Mouse (Mus musculus): ENCODE data around the gene Olfr1331. TPM values are rescaled to one million over a fixed set of nuclear protein-coding genes. Genes with fewer than 3 reads are reported as not detected.

The Olfr1331 gene
- polyA plus RNA-seq (2012; rRNA removed): not detected in 2 replicates

GRCm38 (mm10) chr4:118864349-118864748 is at the start of gene Olfr1331:
Gene Olfr1331, plus strand, starts transcription at chr4:118864649.

GRCm38 (mm10) chr4:118836179-118836578 is 28.3 kb upstream of the Olfr1331 start, which contains the start of gene Olfr1333:
Gene Olfr1333, minus strand, starts transcription at chr4:118836279.

GRCm38 (mm10) chr4:118888297-118888696 is 23.8 kb downstream of the Olfr1331 start, which contains the start of gene Olfr1330:
Gene Olfr1330, plus strand, starts transcription at chr4:118888597.

GRCm38 (mm10) chr4:118917365-118917764 is 52.9 kb downstream of the Olfr1331 start, which contains the start of gene Olfr1329:
Gene Olfr1329, minus strand, starts transcription at chr4:118917465.

Other genes with a start within 250 kb of the Olfr1331 start
- 0.92 and 1.3 TPM in 2 replicates for gene Cfap57, start 243.9 kb upstream of the Olfr1331 start, polyA plus RNA-seq (2012; rRNA removed)
- 88.1 and 94.5 TPM in 2 replicates for gene Ebna1bp2, start 243.8 kb upstream of the Olfr1331 start, polyA plus RNA-seq (2012; rRNA removed)
- not detected in 2 replicates for gene Olfr62, start 205.7 kb upstream of the Olfr1331 start, polyA plus RNA-seq (2012; rRNA removed)
- gene Olfr1342, start 171.9 kb upstream of the Olfr1331 start, polyA plus RNA-seq (2012; rRNA removed): 0.01 and 0.08 TPM in 2 replicates
- not detected in 2 replicates for gene Olfr1341, start 161.1 kb upstream of the Olfr1331 start, polyA plus RNA-seq (2012; rRNA removed)
- not detected in 2 replicates for gene Olfr1340, start 144.5 kb upstream of the Olfr1331 start, polyA plus RNA-seq (2012; rRNA removed)
- gene Olfr1339, start 132.5 kb upstream of the Olfr1331 start, polyA plus RNA-seq (2012; rRNA removed): not detected in 2 replicates
- not detected in 2 replicates for gene Olfr1338, start 105.9 kb upstream of the Olfr1331 start, polyA plus RNA-seq (2012; rRNA removed)
- not detected in 2 replicates for gene Olfr1337, start 82.1 kb upstream of the Olfr1331 start, polyA plus RNA-seq (2012; rRNA removed)
- gene Olfr1335, start 54.7 kb upstream of the Olfr1331 start, polyA plus RNA-seq (2012; rRNA removed): not detected in 2 replicates
- gene Olfr1333, start 28.4 kb upstream of the Olfr1331 start, polyA plus RNA-seq (2012; rRNA removed): not detected in 2 replicates
- gene Olfr1330, start 23.9 kb downstream of the Olfr1331 start, polyA plus RNA-seq (2012; rRNA removed): not detected in 2 replicates
- gene Olfr1329, start 52.8 kb downstream of the Olfr1331 start, polyA plus RNA-seq (2012; rRNA removed): not detected in 2 replicates
- not detected in 2 replicates for gene Olfr1328, start 74.0 kb downstream of the Olfr1331 start, polyA plus RNA-seq (2012; rRNA removed)
- 0.14 and 0.15 TPM in 2 replicates for gene Lao1, start 96.9 kb downstream of the Olfr1331 start, polyA plus RNA-seq (2012; rRNA removed)
- gene Slc2a1, start 244.1 kb downstream of the Olfr1331 start, polyA plus RNA-seq (2012; rRNA removed): 64.7 and 77.2 TPM in 2 replicates